Mouse (Mus musculus) bone marrow macrophage, adult 2 months (primary cell): ENCODE results near the gene Ticam1.

Experiments used
- CTCF ChIP-seq: IDR thresholded peaks from 2 replicates; pipeline ENCODE4 v1.5.1; 2012; ENCODE audit warnings: low read depth, mild to moderate bottlenecking, low read length, moderate library complexity
- POLR2A ChIP-seq: IDR thresholded peaks from 2 replicates; pipeline ENCODE4 v1.6.1; 2012; ENCODE audit warnings: mild to moderate bottlenecking, low read depth, low read length, borderline replicate concordance

GRCm38 (mm10) chr17:56241541-56242401 is 34.8 kb downstream of the Ticam1 start:
- TF ChIP-seq CTCF: no peak
- TF ChIP-seq POLR2A: no peak
